Mouse (Mus musculus) liver, embryonic 16.5 days (tissue): Measurements from ENCODE around the gene Prkcz. TPM values are rescaled to one million over a fixed set of nuclear protein-coding genes. Genes with fewer than 3 reads are reported as not detected.

ENCODE experiments used
- ATAC-seq: fragments of 200-750 bp; cut with Nextera tagmentation; 2 replicates; pipeline ENCODE4 v1.8.0; 2017; ENCODE audit warnings: low read depth, mild to moderate bottlenecking, moderate number of reproducible peaks, moderate library complexity
- H3K27ac ChIP-seq: fragments of 300-500 bp; sonication (generic); 2 replicates; pipeline ENCODE4 v1.5.1; 2014; ENCODE audit warnings: mild to moderate bottlenecking, low read length
- H3K27me3 ChIP-seq: fragments of 300-500 bp; sonication (generic); 2 replicates; pipeline ENCODE4 v1.6.1; 2014; ENCODE audit warnings: low read depth, low read length, mixed read lengths; ENCODE audit not compliant: control insufficient read depth, insufficient read depth
- H3K36me3 ChIP-seq: fragments of 300-500 bp; sonication (generic); 2 replicates; pipeline ENCODE4 v1.6.1; 2014; ENCODE audit warnings: mild to moderate bottlenecking; ENCODE audit not compliant: control insufficient read depth, insufficient read depth
- H3K4me1 ChIP-seq: fragments of 300-500 bp; sonication (generic); 2 replicates; pipeline ENCODE4 v1.6.1; 2014; ENCODE audit warnings: low read depth, low read length, mixed read lengths; ENCODE audit not compliant: control insufficient read depth
- H3K4me2 ChIP-seq: fragments of 300-500 bp; sonication (generic); 2 replicates; pipeline ENCODE4 v1.6.1; 2014; ENCODE audit warnings: low read depth, low read length, mixed read lengths
- H3K4me3 ChIP-seq: fragments of 300-500 bp; sonication (generic); 2 replicates; pipeline ENCODE4 v1.5.1; 2014; ENCODE audit warnings: low read depth, mild to moderate bottlenecking, low read length
- H3K9ac ChIP-seq: fragments of 300-500 bp; sonication (generic); 2 replicates; pipeline ENCODE4 v1.6.1; 2014; ENCODE audit warnings: low read depth, low read length
- H3K9me3 ChIP-seq: fragments of 300-500 bp; sonication (generic); replicated peaks from 2 replicates; pipeline ENCODE4 v1.6.1; 2016; ENCODE audit warnings: low read length; ENCODE audit not compliant: control insufficient read depth
- WGBS: fragments of 180-500 bp; shearing (Covaris S2); extraction: QIAGEN DNeasy Blood & Tissue Kit; methylation state at CpG from one replicate; pipeline ENCODE4 v1.1.7; 2014; ENCODE audit not compliant: insufficient replicate concordance; 5-methylcytosine and 5-hydroxymethylcytosine counted together
- polyA plus RNA-seq: library from polyadenylated mRNA; unstranded; fragments of >200 nt; fragmentation: Nextera tagmentation; extraction: Ambion mirVana; gene quantifications from 2 replicates; pipeline ENCODE4 v1.2.1, GENCODE M21; 2015

The Prkcz gene
- polyA plus RNA-seq, 1 experiment from 2014 or later: 2.7 TPM

GRCm38 (mm10) chr4:155366784-155367183 is 5.6 kb upstream of the Prkcz start:
- Histone ChIP-seq H3K36me3 (no peaks in the 10 kb centered on the region), H3K27ac (no peak overlapping the region), H3K27me3 (peaks cover 10% of the 10 kb centered on the region), H3K4me1 (no peaks in the 10 kb centered on the region; the same call in 1 of the 2 replicates), H3K9ac (no peak overlapping the region), H3K4me2 (no peak overlapping the region), H3K9me3 (no peaks in the 10 kb centered on the region), H3K4me3 (no peak overlapping the region)
- WGBS: 64% methylated on average over 6 of the region's 6 CpGs
- no peak for ATAC-seq

GRCm38 (mm10) chr4:155362443-155362842 is 1.3 kb upstream of the Prkcz start:
- Histone ChIP-seq H3K4me3 (no peak overlapping the region), H3K4me1 (no peaks in the 10 kb centered on the region), H3K27me3 (peaks cover 30% of the 10 kb centered on the region), H3K36me3 (no peaks in the 10 kb centered on the region), H3K4me2 (no peak overlapping the region), H3K9ac (no peak overlapping the region), H3K9me3 (no peaks in the 10 kb centered on the region), H3K27ac (no peak overlapping the region)
- WGBS: 32% methylated on average over 5 of the region's 5 CpGs
- ATAC-seq: no peak

DNA sequence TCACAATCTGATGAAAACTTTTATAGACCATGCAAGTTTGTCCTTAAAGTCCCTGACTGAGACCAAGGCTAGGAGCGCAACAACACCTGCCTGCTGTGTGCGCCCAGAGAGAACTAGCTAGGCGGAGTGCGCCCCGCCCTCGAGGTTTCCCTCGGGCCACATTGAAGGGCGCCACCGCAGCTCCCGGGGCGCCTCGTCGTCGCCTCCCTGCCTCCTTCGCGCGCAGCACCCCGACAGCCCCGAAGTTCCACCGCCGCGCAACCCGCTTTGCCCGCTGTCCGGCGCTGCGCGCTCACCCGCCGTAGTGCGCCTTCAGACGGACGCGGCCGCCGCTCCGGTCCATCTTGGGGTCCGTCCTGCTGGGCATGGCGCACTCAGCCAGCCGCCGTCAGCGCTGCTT is 305 bp downstream of the Prkcz start:
- ATAC-seq: 0 out of 2 replicates have a peak, but pooled peaks have one; percentile 12
- Histone ChIP-seq H3K4me3 (peak overlapping the region; percentile 50), H3K9me3 (no peaks in the 10 kb centered on the region), H3K4me1 (no peaks in the 10 kb centered on the region), H3K27ac (no peak overlapping the region), H3K27me3 (peaks cover 30% of the 10 kb centered on the region), H3K9ac (no peak overlapping the region), H3K4me2 (peak overlapping the region; percentile 32), H3K36me3 (no peaks in the 10 kb centered on the region)
- 2% methylated on average over 41 of the region's 42 CpGs for WGBS

GRCm38 (mm10) chr4:155359560-155360464 is 1.3 kb downstream of the Prkcz start:
- Histone ChIP-seq H3K9me3 (no peaks in the 10 kb centered on the region), H3K4me2 (no peak overlapping the region), H3K27me3 (peaks cover 30% of the 10 kb centered on the region), H3K36me3 (no peaks in the 10 kb centered on the region), H3K27ac (no peak overlapping the region), H3K4me3 (no peak overlapping the region), H3K4me1 (no peaks in the 10 kb centered on the region), H3K9ac (no peak overlapping the region)
- 32% methylated on average over 12 of the region's 12 CpGs for WGBS
- ATAC-seq: no peak

DNA sequence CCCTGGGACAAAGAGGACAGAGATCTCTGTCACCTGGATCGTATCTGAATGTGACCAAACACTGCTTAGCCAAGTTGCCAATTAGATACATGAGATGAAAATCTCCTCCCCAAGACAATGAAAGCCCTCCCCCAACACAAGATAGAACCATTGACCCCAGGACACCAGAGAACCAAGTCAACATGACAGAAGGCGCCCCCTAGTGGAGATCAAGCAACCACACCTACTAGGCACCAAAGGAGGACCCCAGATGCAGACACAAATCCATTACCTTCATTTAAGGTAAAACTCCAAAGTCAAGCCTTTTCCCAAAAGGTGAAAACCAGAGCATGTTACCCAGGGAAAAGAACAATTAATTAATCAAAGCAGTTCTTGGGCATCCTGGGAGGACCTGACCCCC is 3.6 kb downstream of the Prkcz start:
- no peak for ATAC-seq
- Histone ChIP-seq H3K9ac (no peak overlapping the region), H3K4me1 (no peaks in the 10 kb centered on the region), H3K27me3 (peaks cover 27% of the 10 kb centered on the region), H3K4me2 (no peak overlapping the region), H3K36me3 (no peaks in the 10 kb centered on the region), H3K27ac (no peak overlapping the region), H3K4me3 (no peak overlapping the region), H3K9me3 (no peaks in the 10 kb centered on the region)
- WGBS: 35% methylated on average over 2 of the region's 2 CpGs

GRCm38 (mm10) chr4:155356354-155356753 is 4.8 kb downstream of the Prkcz start:
- H3K9me3 ChIP-seq: no peaks in the 10 kb centered on the region
- H3K4me1 ChIP-seq: no peaks in the 10 kb centered on the region
- no peak overlapping the region for H3K4me2 ChIP-seq
- no peaks in the 10 kb centered on the region for H3K36me3 ChIP-seq
- no peak overlapping the region for H3K27ac ChIP-seq
- 67% methylated on average over 10 of the region's 10 CpGs for WGBS
- peaks cover 15% of the 10 kb centered on the region for H3K27me3 ChIP-seq
- no peak overlapping the region for H3K4me3 ChIP-seq
- no peak for ATAC-seq
- H3K9ac ChIP-seq: no peak overlapping the region

DNA sequence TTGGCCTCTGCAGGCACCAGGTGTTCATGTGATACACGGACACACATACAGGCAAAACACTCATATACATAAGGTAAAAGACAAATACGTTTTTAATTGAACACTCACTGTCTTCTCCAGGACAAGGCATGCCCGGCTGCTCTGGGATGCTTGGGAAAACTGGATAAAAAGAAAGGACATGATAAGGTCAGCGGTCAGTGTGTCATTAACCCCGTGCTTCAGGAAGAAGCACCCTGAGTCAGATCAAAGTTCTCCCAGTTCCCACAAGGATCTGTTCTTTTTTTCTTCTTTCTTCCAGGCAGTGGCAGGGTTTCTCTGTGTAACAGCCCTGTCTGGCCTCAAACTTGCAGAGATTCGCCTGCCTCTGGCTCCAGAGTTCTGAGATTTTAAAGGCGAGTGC is 6.6 kb downstream of the Prkcz start:
- Histone ChIP-seq H3K9me3 (no peaks in the 10 kb centered on the region), H3K4me2 (no peak overlapping the region), H3K4me1 (no peaks in the 10 kb centered on the region), H3K27me3 (no peaks in the 10 kb centered on the region), H3K36me3 (no peaks in the 10 kb centered on the region), H3K27ac (no peak overlapping the region), H3K9ac (no peak overlapping the region), H3K4me3 (no peak overlapping the region)
- ATAC-seq: no peak
- WGBS: 51% methylated on average over 7 of the region's 7 CpGs

DNA sequence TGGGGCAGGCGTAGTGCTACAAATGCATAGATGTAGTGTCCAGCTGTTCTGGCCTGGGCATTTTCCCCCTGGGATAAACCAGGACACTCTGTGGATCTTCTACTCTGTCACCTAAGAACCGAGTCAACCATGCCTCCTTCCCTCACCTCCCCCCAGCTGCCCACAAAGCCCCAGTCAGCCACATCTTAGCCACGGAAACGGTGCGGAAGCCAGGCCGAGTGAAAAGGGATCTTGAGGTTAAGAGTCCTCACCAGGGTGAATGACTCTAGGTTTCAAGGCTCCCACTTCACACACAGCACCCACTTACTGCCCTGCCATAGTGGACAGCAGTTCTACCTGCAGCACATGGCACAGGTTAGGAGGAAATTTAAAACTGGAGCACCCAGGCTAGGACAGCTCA is 7.1 kb downstream of the Prkcz start:
- Histone ChIP-seq H3K9ac (no peak overlapping the region), H3K9me3 (no peaks in the 10 kb centered on the region), H3K27me3 (no peaks in the 10 kb centered on the region), H3K36me3 (no peaks in the 10 kb centered on the region), H3K27ac (no peak overlapping the region), H3K4me1 (no peaks in the 10 kb centered on the region), H3K4me3 (no peak overlapping the region), H3K4me2 (no peak overlapping the region)
- 21% methylated on average over 6 of the region's 6 CpGs for WGBS
- no peak for ATAC-seq

DNA sequence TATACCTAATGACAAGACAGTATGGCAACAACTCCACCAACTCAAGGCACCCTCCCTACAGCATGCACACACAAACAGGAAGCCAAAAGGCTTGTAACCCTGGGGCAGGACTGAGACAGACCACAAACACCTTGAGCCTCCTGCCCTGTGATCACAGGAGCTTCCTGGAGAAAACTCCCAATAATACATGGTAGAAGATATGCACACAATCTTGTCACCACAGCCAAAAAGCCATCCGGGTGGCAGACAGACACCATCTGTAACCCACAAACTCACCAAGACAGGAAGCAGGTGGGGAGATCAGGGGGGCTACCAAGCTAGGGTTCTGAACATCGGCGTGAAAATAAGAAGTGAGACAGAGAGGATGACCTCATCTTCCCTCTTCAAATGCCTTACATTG is 8.6 kb downstream of the Prkcz start:
- Histone ChIP-seq H3K27ac (no peak overlapping the region), H3K27me3 (no peaks in the 10 kb centered on the region), H3K4me1 (no peaks in the 10 kb centered on the region), H3K9ac (no peak overlapping the region), H3K4me3 (no peak overlapping the region), H3K9me3 (no peaks in the 10 kb centered on the region), H3K36me3 (no peaks in the 10 kb centered on the region), H3K4me2 (no peak overlapping the region)
- WGBS: 17% methylated on average over 3 of the region's 3 CpGs
- ATAC-seq: no peak
